Mouse (Mus musculus): ENCODE data around the gene Oprl1. TPM values are rescaled to one million over a fixed set of nuclear protein-coding genes. Genes with fewer than 3 reads are reported as not detected.

The Oprl1 gene
- total and polyA plus RNA-seq, 3 experiments: not detected

- peak within 1 kb of the TSS; percentile 66 for H3K4me3 ChIP-seq (ENCODE audit: low read depth, low read length)
- peaks cover 17% of the 10 kb centered on the region for H3K4me1 ChIP-seq (ENCODE audit: insufficient read depth, low read depth, low read length)
- no peak for ATAC-seq (ENCODE audit: extremely low read depth, insufficient number of reproducible peaks, low FRiP score, poor library complexity, severe bottlenecking)
- no peaks in the 10 kb centered on the region for H3K36me3 ChIP-seq (replicated peaks)
- TF ChIP-seq CTCF (IDR thresholded peaks at IDR 0.05; ENCODE audit: low read depth, low read length) (no peak), TAL1 (conservative IDR thresholded peaks at IDR 0.05; ENCODE audit: low read depth, low read length) (no peak), GATA1 (IDR thresholded peaks at IDR 0.05; ENCODE audit: borderline replicate concordance, low read length) (no peak), POLR2AphosphoS5 (IDR thresholded peaks at IDR 0.05; ENCODE audit: insufficient replicate concordance, low read depth, low read length) (no peak), GATA2 (IDR thresholded peaks at IDR 0.05; ENCODE audit: borderline replicate concordance, low read depth, low read length) (no peak)
- peaks cover 65% of the 10 kb centered on the region for H3K27me3 ChIP-seq (ENCODE audit: insufficient read depth, low read length)
- no peaks in the 10 kb centered on the region for H3K9me3 ChIP-seq (replicated peaks)
- DNase-seq (ENCODE audit: low spot score): peak; percentile 56
Measured at GRCm38 (mm10) chr2:181679951-181680715, 34.7 kb upstream of the Oprl1 start, which contains the start of gene Tcea2. Gene Tcea2 (plus strand): TSS chr2:181680310.

- TF ChIP-seq GATA1 (IDR thresholded peaks at IDR 0.05; ENCODE audit: borderline replicate concordance, low read length) (no peak), GATA2 (IDR thresholded peaks at IDR 0.05; ENCODE audit: borderline replicate concordance, low read depth, low read length) (no peak), TAL1 (conservative IDR thresholded peaks at IDR 0.05; ENCODE audit: low read depth, low read length) (no peak), CTCF (IDR thresholded peaks at IDR 0.05; ENCODE audit: low read depth, low read length) (no peak), POLR2AphosphoS5 (IDR thresholded peaks at IDR 0.05; ENCODE audit: insufficient replicate concordance, low read depth, low read length) (no peak)
- Histone ChIP-seq H3K36me3 (replicated peaks) (no peaks in the 10 kb centered on the region), H3K9me3 (replicated peaks) (no peaks in the 10 kb centered on the region), H3K27me3 (ENCODE audit: insufficient read depth, low read length) (peaks cover 64% of the 10 kb centered on the region), H3K4me3 (ENCODE audit: low read depth, low read length) (peak overlapping the region; percentile 66; the same call in 1 of the 2 replicates), H3K4me1 (ENCODE audit: insufficient read depth, low read depth, low read length) (peaks cover 11% of the 10 kb centered on the region)
- no peak for DNase-seq (ENCODE audit: low spot score)
- ATAC-seq (ENCODE audit: extremely low read depth, insufficient number of reproducible peaks, low FRiP score, poor library complexity, severe bottlenecking): no peak
Measured at GRCm38 (mm10) chr2:181680716-181681117, 34.1 kb upstream of the Oprl1 start.

- H3K9me3 ChIP-seq (replicated peaks): no peaks in the 10 kb centered on the region
- peaks cover 6% of the 10 kb centered on the region for H3K36me3 ChIP-seq (replicated peaks)
- no peak for TF ChIP-seq TAL1 (conservative IDR thresholded peaks at IDR 0.05; ENCODE audit: low read depth, low read length)
- no peak for TF ChIP-seq POLR2AphosphoS5 (IDR thresholded peaks at IDR 0.05; ENCODE audit: insufficient replicate concordance, low read depth, low read length)
- TF ChIP-seq GATA2 (IDR thresholded peaks at IDR 0.05; ENCODE audit: borderline replicate concordance, low read depth, low read length): no peak
- DNase-seq (ENCODE audit: low spot score): no peak
- H3K4me1 ChIP-seq (ENCODE audit: insufficient read depth, low read depth, low read length): peaks cover 11% of the 10 kb centered on the region
- no peak overlapping the region for H3K4me3 ChIP-seq (ENCODE audit: low read depth, low read length)
- H3K27me3 ChIP-seq (ENCODE audit: insufficient read depth, low read length): peaks cover 68% of the 10 kb centered on the region
- ATAC-seq (ENCODE audit: extremely low read depth, insufficient number of reproducible peaks, low FRiP score, poor library complexity, severe bottlenecking): no peak
Measured at GRCm38 (mm10) chr2:181681978-181682377, 32.8 kb upstream of the Oprl1 start.

- Histone ChIP-seq H3K4me3 (ENCODE audit: low read depth, low read length) (no peak overlapping the region), H3K9me3 (replicated peaks) (no peaks in the 10 kb centered on the region), H3K4me1 (ENCODE audit: insufficient read depth, low read depth, low read length) (peaks cover 11% of the 10 kb centered on the region), H3K36me3 (replicated peaks) (peaks cover 20% of the 10 kb centered on the region), H3K27me3 (ENCODE audit: insufficient read depth, low read length) (peaks cover 61% of the 10 kb centered on the region)
- no peak for ATAC-seq (ENCODE audit: extremely low read depth, insufficient number of reproducible peaks, low FRiP score, poor library complexity, severe bottlenecking)
- DNase-seq (ENCODE audit: low spot score): no peak
- TF ChIP-seq TAL1 (conservative IDR thresholded peaks at IDR 0.05; ENCODE audit: low read depth, low read length) (no peak), GATA2 (IDR thresholded peaks at IDR 0.05; ENCODE audit: borderline replicate concordance, low read depth, low read length) (no peak), GATA1 (IDR thresholded peaks at IDR 0.05; ENCODE audit: borderline replicate concordance, low read length) (no peak), POLR2AphosphoS5 (IDR thresholded peaks at IDR 0.05; ENCODE audit: insufficient replicate concordance, low read depth, low read length) (no peak), CTCF (IDR thresholded peaks at IDR 0.05; ENCODE audit: low read depth, low read length) (no peak)
Measured at GRCm38 (mm10) chr2:181683381-181683780, 31.4 kb upstream of the Oprl1 start.

- DNase-seq (ENCODE audit: low spot score): no peak
- ATAC-seq (ENCODE audit: extremely low read depth, insufficient number of reproducible peaks, low FRiP score, poor library complexity, severe bottlenecking): 0 out of 2 replicates have a peak, but pooled peaks have one; percentile 26
- TF ChIP-seq GATA1 (IDR thresholded peaks at IDR 0.05; ENCODE audit: borderline replicate concordance, low read length) (no peak), TAL1 (conservative IDR thresholded peaks at IDR 0.05; ENCODE audit: low read depth, low read length) (no peak), GATA2 (IDR thresholded peaks at IDR 0.05; ENCODE audit: borderline replicate concordance, low read depth, low read length) (no peak), POLR2AphosphoS5 (IDR thresholded peaks at IDR 0.05; ENCODE audit: insufficient replicate concordance, low read depth, low read length) (no peak), CTCF (IDR thresholded peaks at IDR 0.05; ENCODE audit: low read depth, low read length) (no peak)
Measured at GRCm38 (mm10) chr2:181684713-181685112, 30.1 kb upstream of the Oprl1 start.

GRCm38 (mm10) chr2:181685686-181686085 is 29.1 kb upstream of the Oprl1 start:
- peaks cover 42% of the 10 kb centered on the region for H3K36me3 ChIP-seq (replicated peaks)
- no peak for DNase-seq (ENCODE audit: low spot score)
- TF ChIP-seq GATA1 (IDR thresholded peaks at IDR 0.05; ENCODE audit: borderline replicate concordance, low read length): no peak
- no peak for TF ChIP-seq POLR2AphosphoS5 (IDR thresholded peaks at IDR 0.05; ENCODE audit: insufficient replicate concordance, low read depth, low read length)
- no peak for TF ChIP-seq GATA2 (IDR thresholded peaks at IDR 0.05; ENCODE audit: borderline replicate concordance, low read depth, low read length)
- TF ChIP-seq CTCF (IDR thresholded peaks at IDR 0.05; ENCODE audit: low read depth, low read length): no peak
- no peak for TF ChIP-seq TAL1 (conservative IDR thresholded peaks at IDR 0.05; ENCODE audit: low read depth, low read length)

More at GRCm38 (mm10) chr2:181684713-181685112, 30.1 kb upstream of the Oprl1 start:
- peaks cover 15% of the 10 kb centered on the region for H3K4me1 ChIP-seq (ENCODE audit: insufficient read depth, low read depth, low read length)
- H3K36me3 ChIP-seq (replicated peaks): peaks cover 32% of the 10 kb centered on the region
- no peak overlapping the region for H3K4me3 ChIP-seq (ENCODE audit: low read depth, low read length)
- no peaks in the 10 kb centered on the region for H3K9me3 ChIP-seq (replicated peaks)
- peaks cover 57% of the 10 kb centered on the region for H3K27me3 ChIP-seq (ENCODE audit: insufficient read depth, low read length)

More at GRCm38 (mm10) chr2:181685686-181686085, 29.1 kb upstream of the Oprl1 start:
- Histone ChIP-seq H3K9me3 (replicated peaks) (no peaks in the 10 kb centered on the region), H3K4me1 (ENCODE audit: insufficient read depth, low read depth, low read length) (peaks cover 7% of the 10 kb centered on the region), H3K27me3 (ENCODE audit: insufficient read depth, low read length) (peaks cover 48% of the 10 kb centered on the region), H3K4me3 (ENCODE audit: low read depth, low read length) (no peak overlapping the region)
- no peak for ATAC-seq (ENCODE audit: extremely low read depth, insufficient number of reproducible peaks, low FRiP score, poor library complexity, severe bottlenecking)

Data from G1E (cell line).